Mouse (Mus musculus): ENCODE measurements around the gene Anks1b.
"Not testable (repeated sequence)": the region's sequence is repeated elsewhere in the genome, so short reads cannot be mapped to it uniquely, and the experiment has no call there.

Anks1b gene

DNA sequence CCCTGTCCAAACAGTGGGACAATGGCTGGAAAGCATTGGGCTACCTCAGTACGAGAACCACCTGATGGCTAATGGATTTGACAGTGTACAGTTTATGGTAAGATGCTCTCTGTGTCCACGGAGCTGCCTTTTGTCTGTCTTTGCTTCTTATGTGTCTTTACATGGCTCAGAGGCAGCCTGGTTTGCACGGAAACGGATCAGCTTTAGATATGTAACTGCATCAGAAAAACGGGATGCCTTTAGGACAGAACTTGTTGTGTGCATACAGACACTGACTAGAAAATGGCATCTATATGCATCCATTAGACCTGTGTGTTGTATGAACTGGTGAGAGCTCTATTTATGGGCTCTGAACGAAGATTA lies 703.8 kb downstream of the Anks1b start:
- no peak for DNase-seq (ENCODE audit: low read depth, low spot score)

DNA sequence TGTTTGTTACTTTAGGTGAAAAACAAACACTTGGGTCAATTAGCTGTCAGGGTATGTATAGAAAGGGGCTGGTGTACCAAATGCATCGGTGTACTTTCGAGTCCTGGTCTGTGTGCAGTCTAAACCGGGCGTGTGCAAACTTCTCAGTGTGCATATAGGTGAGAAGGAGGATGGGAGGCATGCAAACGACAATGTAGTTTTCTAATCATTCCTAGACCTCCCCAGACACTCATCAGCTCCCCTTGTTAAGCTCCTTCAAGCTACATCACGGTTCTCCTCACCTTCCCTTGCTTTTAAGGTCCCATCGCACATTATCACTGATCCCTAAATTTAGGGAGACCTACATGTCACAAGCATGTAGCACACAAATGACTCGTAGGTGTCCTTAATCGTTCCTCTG lies 704.5 kb downstream of the Anks1b start:
- DNase-seq (ENCODE audit: low read depth, low spot score), result no peak

DNA sequence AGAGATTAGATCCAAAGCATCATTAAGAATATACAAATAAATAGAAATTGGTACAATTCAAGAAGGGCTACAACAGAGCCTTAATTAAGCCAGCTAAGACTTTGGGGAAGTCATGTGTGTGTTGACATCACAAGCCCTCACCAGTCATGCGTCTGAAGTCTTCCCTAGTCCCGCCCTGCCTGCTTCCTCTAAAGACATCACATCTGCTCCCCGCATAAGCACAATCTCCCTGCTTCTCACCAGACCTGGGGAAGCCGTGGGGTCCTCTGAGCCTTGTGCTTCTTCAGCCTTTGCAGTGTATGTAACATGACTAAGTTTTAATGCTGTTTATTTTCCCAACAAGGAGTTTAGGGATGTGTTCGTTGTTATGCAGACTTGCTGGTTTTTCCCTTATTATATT lies 706.7 kb downstream of the Anks1b start:
- no peak for DNase-seq (ENCODE audit: low read depth, low spot score)

DNA sequence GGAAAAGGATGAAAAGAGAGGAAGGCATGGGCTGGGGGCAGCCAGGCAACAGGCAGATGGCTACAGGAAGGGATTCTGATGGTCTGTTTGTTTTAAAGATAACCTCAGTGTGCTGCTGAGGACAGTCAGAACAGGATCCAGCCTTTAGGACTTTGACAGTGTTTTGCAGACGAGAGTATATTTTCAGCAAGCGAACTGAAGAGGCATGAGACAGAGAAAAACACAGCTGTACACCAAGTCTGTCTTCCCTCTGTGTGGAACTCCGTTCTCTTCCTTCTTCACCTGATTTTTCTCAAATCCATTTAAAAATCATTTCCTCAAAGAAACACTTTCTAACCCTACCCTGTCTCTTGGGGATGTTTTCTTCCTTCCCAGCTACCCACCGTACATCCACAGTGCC lies 710.7 kb downstream of the Anks1b start:
- DNase-seq (ENCODE audit: low read depth, low spot score), result no peak

DNA sequence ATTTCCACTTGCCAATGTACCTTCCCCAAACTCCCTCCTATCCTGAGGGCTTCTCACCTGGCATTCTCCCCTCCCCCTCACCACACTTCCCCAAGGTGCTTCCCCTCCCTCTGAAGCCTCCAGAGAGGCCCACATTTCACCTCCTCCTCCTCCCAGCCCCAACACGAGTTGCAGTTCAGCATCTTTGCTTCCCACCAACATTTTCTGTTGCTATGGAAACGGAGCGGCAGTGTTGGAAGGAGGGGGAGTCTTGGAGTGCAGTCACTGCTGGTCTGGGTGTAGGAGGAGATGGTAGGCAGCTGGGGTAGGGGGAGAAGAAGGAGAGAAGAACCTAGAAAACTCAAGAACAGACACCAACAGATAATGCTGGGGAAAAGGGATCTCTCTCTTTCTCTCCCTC lies 722.8 kb downstream of the Anks1b start:
- no peak for DNase-seq (ENCODE audit: low read depth, low spot score)

DNA sequence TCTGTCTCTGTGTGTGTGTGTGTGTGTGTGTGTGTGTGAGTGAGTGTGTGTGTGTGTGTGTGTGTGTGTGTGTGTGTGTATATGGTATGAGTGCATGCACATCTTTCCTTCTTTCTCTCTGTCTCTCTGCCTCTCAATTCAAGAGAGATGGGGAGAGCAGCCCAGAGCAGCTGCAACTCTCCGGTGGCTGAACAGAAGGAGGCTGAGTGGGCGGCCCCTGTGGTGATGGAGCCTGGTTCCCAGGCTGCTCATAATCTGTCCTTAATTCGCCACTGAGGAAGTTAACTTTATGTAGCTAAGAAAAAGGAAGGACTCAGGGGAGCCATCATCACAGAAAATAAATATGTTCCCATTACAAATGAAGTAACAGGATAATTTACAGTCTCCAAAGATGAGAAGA lies 723.3 kb downstream of the Anks1b start:
- DNase-seq (ENCODE audit: low read depth, low spot score), result no peak

DNA sequence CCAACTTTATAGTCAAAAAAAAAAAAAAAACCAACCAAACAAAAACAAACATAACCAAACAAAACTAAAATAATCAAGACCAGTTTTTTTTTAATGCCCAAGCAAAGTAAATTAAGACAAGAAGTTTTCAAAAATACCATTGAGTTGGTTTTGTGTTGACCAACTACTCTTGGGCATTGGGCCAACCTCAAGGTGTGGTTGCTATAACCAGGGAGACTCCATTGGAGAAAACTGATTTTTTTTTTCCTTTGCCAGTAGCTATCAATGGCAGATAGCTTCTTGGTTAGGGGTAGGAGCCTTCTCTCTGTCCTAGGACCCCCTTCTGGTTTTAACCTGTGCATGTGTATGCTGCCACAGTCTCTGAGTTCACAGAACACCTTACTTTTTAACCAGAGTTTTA lies 725.8 kb downstream of the Anks1b start:
- no peak for DNase-seq (ENCODE audit: low read depth, low spot score)

DNA sequence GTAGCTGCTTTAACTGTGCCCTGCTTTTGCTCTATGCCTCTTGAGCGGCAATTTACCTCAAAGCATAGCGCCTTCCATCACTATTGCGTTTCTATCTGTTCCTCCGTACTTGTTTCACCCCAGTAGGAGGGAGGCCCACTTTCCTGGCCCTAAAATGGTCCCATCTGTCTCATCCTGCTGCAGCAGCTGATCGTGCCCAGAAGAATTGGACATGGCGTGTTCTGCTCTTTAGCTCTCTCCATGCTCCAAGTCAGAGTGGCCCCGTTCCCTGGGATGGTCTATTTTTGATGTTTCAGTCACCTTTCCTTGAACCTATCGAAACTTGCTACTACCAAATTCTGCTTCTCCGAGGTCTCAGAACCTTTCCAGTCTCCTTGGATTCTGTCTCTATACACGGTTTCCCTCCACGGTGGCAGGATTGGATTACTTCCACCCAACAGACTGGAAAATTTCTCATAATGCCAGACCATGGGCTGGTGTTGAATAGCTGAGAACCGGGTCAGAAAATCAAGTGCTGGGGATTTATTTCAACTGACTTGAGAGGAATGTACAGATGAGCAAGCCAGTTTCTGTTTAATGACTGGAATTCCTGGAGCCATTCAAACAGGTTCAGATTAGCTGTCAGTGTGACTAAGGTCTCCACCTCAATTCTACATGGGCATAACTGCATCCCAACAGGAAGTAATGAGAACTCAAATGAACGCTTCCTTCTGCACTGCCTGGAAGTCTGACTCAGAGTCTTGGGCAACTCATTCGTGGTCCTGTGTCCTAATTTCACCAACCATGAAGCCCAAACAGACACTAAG lies 726.6 kb downstream of the Anks1b start:
- no peak for DNase-seq (ENCODE audit: low read depth, low spot score)

DNA sequence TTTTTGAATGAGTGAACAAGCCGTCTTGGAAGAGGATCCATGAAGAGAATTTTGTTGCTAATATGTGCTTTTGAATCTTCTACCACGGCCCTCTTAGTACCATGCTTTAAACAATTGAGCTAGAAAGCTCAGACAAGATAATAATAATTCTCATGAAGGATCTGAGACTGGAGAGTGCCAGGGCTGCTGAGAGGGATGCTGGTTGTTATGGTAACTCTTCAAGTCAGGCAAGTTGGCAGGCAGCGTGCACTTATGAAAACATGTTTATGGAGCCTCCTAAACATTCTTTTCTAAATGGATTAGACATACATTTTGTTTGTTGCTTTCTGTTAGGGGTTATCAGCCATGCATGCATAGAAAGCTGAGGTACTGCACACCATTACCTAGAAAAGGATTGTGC lies 734.3 kb downstream of the Anks1b start:
- no peak for DNase-seq (ENCODE audit: low read depth, low spot score)

DNA sequence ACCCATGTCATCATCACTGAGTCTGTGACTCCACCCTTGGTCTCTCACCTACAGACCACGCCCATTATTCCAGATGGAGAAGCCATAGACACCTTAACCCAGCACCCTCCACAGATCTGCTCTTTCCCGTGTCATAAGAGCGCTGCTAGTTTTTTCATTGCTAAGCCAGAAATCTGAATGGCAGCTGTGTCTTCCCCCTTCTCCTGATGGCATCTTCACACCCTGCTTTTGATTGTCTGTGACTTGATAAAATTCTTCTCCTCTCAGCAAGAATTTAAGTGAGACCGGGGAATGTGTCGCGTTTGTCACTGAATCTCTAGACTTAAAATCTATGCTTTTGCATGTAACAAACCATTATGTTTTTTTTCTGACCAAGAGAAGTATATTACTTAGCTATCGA lies 736.1 kb downstream of the Anks1b start:
- no peak for DNase-seq (ENCODE audit: low read depth, low spot score)

DNA sequence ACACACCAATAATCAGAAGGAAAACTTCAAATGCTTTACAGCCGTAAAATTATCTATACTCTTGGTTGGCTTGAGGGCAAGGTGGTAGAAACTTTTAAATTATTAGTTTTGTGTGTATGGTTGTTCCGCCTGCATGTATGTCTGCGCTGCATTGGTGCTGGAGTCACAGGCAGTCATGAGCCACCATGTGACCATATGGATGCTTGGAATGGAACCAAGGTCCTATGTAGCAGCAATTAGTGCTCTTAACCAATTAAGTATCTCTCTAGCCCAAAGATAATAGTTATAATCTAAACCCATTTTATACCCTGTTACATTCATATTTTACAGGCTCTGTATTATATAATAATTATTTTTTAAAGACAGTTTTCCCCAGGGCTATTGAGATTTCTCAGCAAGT lies 739.7 kb downstream of the Anks1b start:
- DNase-seq (ENCODE audit: low read depth, low spot score), result no peak

DNA sequence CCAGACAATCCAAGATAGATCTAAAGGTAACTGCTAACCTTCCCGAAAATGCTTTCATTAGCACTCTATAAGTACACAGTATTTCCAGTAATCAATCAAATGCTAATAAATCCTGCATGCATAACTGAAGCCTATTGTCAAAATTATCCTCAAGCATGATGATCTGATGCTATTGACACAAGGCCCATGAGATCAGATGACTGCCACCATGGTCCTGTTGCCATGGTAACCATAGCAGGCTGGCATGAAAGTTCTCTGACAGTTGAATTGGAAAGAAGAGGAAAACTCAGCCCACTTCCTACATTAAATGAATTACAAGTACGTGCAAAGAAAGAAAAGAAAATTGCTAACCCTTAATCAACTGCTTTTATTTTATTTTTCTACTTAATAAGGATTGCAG lies 741.9 kb downstream of the Anks1b start:
- DNase-seq (ENCODE audit: low read depth, low spot score), result no peak

DNA sequence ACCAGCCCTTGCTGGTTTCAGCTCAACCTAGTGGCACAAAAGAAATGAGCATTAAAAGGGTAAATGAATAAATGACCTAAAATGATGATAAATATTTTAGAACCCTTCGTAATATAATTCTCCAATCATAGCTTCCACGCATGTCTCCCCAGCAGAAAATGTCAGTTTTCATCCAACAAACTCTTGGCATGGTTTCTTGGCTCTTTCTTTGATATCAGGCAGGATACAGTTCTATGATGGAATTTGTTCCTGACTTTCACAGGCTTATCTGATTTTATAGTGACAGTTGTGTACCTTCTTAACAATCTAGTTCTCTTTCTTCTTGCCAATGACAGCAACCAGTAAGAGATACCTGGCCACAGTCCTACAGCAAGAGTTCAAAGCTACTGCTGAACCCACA lies 743.3 kb downstream of the Anks1b start:
- DNase-seq (ENCODE audit: low read depth, low spot score), result no peak

DNA sequence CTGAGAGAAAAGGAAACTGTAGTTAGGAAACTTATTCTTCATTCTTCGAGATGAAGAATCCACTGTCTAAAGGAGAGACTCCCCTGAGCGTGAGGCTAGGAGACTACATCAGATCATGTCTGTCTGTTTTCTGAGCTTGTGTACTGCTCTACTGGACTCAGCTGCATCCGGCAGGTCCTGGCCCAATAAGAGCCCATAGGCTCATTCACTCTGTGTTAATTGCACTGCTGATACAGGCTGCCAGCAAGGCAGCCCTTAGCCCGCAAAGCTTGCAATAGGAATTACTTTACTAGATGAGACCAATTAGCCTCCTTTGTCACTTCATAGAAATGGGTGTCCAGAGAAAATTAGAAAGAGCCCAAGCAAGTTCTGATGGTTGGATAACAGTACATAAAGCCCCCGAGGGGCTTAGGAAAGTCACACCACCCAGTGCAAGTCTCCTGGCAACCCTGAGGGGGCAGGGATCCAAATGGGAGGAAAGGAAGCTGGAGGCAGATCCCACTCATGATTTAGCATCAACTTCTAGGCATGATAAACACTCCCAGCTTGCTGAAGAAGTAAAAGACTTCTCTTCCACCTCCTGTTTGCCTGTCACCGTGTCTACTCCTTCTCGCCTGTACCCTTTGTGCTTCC lies 744.5 kb downstream of the Anks1b start:
- no peak for DNase-seq (ENCODE audit: low read depth, low spot score)

DNA sequence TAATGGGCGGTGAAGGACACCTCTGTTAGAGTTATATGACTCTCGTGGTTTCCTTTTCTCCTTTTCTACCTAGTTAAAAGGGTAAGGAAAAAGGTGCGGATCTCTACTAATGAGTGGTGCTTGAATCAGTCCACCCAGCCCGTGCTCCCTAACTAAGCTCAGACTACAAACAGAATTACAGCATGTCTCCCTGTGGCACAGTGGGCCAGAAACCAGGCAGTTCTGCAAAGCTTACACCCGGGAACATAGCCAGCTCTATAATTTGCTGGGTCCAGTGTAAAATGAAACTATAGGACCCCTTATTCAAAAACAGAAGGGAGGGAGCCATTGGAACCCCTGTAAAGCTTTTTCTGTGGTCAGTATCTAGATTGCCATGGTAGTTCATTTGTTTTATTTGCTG lies 754.2 kb downstream of the Anks1b start:
- no peak for DNase-seq (ENCODE audit: low read depth, low spot score)

DNA sequence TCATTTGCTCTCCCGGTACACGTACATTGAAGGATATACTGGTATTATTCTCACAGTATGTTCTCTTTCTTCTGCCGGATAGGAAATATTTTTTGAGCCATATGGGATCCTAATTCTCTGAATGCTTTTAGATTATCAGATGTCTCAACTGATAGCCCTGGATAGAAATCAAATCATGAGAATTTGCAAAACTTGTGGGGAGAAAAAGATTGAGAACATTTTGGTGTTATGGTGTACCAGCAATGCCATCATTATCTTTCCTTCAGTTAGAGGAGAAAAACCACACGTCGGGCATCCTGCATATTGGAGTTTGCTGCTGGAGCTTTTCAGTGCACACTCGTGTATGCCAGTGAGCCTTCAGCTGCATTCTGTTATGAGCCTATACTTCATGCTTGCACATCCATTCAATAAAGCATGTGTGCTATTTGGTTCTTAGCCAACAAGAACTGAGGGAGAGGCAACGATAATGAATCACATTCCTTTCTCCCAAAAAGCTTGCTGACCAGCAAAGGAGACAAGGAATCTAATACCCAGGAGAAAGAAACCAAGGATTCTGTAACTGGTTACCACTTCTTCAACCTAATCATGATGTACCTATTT lies 756.9 kb downstream of the Anks1b start:
- DNase-seq (ENCODE audit: low read depth, low spot score), result no peak

DNA sequence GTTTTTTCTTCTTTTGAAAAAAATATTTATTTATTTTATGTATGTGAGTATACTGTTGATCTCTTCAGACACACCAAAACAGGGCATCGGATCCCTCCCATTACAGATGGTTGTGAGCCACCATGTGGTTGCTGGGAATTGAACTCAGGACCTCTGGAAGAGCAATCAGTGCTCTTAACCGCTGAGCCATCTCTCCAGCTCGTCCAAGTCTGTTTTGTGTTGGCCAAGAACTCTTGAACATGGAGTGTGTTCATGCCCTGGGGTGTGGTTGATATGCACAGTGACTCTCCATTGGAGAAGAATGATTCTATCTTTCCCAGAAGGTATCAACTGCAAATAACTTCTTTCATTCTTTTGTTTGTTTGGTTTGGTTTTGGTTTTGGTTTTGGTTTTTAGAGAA lies 757.5 kb downstream of the Anks1b start:
- not testable (repeated sequence) for DNase-seq (ENCODE audit: low read depth, low spot score)

DNA sequence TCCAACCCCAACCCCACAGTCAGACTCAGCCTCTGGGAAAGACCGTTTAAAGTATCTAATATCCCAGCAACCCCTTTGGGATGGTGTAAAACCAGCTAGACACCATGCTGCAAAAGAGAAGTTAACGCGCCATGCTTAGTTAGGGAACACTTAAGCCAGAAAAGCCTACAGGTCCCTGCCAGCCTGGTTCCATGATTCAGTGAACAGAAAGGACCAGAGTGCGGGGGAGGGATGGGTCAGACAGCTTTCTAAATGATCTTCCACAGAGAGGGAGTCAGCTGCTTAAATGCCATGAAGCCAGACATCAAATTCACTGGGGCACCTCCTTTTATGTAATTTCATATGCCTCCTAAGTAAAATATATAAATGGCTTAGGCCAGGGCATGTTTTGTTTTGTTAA lies 764.0 kb downstream of the Anks1b start:
- DNase-seq (ENCODE audit: low read depth, low spot score), result no peak

DNA sequence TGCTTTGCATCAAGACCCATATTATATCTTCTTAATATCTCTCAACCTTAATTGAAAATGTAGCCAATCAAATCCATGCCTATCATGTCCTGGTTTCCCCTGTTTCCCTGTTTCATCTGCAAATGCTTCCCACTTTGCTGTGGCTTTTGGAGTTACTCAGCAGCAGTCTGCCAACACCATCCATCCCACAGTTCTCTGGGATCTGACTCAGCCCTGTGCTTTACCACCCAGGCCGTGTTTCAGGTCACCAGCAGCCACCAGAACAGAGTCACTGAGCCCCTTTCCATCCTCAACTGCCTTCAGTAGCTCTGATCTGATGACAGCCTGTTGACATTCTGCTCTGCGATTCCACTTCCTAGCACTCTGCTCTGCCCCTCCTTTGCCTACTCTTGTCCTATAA lies 776.4 kb downstream of the Anks1b start:
- no peak for DNase-seq (ENCODE audit: low read depth, low spot score)

DNA sequence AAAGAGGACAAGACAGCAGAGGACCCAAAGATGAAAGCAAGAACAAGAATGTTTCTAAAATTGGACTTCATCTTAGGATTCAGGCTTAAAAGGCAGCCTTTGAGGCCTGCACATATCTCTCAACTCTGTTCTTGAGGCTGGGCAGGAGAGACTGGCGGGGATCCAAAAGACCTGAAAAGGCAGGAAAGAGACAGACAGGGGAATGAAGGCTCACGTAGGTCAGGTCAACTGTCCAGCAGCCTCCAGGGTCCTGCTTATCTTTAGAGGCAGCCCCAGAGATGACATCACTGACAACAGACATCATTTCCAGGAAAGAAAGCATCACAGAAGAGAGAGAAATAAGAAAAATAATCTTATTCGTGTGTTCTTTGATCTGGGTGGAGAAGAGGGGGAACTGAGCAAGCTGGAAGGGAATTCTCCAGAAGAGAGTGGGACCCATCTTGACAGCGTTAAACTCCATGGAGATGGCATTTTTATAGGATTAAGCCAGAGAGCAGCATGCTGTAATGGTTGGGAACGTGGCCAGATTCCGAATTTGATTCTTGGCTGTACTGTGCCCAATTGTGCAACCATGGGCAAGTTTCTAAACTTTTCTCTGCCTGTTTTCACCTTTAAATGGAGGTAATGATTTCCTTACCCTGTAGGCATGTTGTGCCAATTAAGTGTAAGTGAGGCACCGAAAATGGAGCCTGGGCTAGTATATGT lies 784.3 kb downstream of the Anks1b start:
- DNase-seq (ENCODE audit: low read depth, low spot score), result no peak

DNA sequence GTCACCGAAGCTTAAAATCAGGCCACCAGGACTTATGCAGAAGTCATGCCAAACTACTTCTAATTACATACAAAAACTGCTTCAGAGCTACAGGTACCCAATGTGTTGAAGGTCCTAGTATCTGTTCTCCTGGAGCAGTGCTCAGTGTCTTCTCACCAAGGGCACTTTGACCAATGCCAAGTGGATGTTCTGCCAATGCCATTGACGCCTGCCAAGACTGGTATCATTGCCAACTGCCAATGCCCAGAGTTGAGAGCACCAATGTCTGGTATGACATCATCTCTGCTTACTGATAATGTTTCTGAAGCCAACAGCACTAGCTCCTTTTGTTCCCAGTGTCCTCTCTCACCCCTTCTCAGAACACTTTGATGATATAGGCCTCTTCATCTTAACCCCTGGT lies 793.4 kb downstream of the Anks1b start:
- DNase-seq (ENCODE audit: low read depth, low spot score), result no peak

DNA sequence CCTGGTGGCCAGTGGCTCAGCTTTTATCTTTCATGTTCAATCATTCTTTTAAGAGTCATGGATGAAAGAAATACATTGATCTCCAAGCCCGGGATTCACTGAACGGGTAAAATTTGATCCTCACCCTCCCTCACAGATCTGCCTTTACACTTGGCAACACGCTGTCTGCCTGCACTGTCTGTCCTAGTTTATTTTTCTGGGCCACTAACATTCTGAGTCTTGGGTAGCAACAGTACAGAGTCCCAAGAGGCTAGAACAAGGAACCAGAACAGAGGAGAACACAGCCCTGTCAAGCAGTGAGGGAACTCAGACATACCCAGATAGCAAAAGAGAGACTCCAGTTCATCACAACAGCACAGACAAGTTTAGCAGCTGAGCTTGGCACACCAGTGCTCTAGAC lies 797.0 kb downstream of the Anks1b start:
- DNase-seq (ENCODE audit: low read depth, low spot score), result no peak

DNA sequence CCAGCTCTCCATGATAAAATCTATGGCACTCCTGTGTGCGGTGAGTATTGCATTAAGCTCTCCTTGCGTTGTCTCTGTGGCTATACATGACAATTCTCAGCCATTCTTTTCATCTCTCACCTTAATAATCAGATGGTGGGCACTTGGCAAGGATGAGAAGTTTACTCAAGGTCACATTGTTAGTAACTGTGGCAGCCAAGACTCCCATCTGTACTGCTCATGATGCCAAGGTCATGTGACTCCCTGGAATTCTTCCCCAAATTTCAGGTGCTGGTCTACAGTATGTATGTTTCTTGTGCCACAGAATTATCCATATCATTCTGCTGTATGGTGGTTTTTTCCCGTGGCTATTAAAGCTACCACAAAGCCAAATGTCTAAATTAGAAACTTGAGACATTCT lies 798.8 kb downstream of the Anks1b start:
- no peak for DNase-seq (ENCODE audit: low read depth, low spot score)
